Mouse (Mus musculus): ENCODE measurements at regions not wholly inside any gene's neighbourhood (a gene's known extent, or its start where the extent isn't known, plus 50 kb on each side); places are given as distances from the start of the nearest gene placed in this dataset.

DNA sequence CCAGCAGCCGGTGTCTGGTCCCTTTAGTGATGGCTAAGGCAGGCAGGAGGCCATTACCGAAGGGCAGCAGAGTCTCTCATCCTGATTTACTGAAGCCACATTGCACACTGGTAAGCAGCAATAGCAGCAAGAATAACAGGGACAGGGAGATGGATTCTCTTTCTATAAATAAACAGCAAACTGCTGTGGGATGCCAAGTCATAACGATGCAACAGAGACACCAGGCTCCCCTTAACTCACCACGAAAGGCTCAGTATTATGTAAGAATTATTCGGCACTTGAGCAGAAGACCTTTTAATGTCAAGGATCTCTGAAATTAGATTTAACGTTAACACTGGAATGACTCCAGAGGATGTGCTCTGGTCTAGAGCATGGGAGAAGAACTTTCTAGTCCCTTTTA is 202.1 kb downstream of the Ddx10 start:
- H3K27ac ChIP-seq (ENCODE audit: low read depth) = no peak overlapping the region
- peaks cover 7% of the 10 kb centered on the region for H3K4me1 ChIP-seq (ENCODE audit: control insufficient read depth, insufficient read depth)
- H3K4me2 ChIP-seq (ENCODE audit: low read depth, low read length) = no peak overlapping the region
- no peak overlapping the region for H3K4me3 ChIP-seq (ENCODE audit: low read depth, low read length)
- no peaks in the 10 kb centered on the region for H3K36me3 ChIP-seq (replicated peaks; ENCODE audit: control insufficient read depth, insufficient read depth, low read length)
- no peaks in the 10 kb centered on the region for H3K9me3 ChIP-seq (replicated peaks; ENCODE audit: control insufficient read depth, low read length)
- H3K27me3 ChIP-seq (ENCODE audit: control insufficient read depth, insufficient read depth, low read length) = no peaks in the 10 kb centered on the region
- no peak for TF ChIP-seq EP300 (IDR thresholded peaks at IDR 0.05; ENCODE audit: low read depth)
- no peak for TF ChIP-seq CTCF (IDR thresholded peaks at IDR 0.05; ENCODE audit: low read depth)
- H3K9ac ChIP-seq (replicated peaks; ENCODE audit: low read depth, low read length) = no peak overlapping the region
- no peak for ATAC-seq (ENCODE audit: insufficient read depth, low read depth)
- WGBS = 58% methylated on average over 6 of the region's 6 CpGs
- DNase-seq (ENCODE audit: low spot score) = no peak

DNA sequence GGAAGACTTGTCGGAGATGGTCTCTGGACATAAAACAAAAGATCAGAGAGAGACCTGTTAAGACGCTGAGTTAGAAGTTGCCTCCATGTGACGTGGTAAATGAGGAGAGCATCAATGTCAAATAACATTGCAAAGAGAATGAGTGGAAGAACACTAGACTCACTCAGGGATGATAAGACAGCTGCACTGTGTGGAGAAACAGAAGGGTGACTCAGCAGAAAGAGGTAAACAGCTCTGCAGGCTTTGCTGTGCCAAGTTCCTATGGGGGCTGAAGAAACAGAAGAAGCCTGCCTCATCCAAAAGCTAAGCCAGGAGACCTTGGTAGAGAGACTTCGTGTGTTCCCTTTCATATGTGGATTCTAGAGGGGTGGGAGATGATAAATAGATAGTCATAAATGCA is 214.1 kb downstream of the Ddx10 start:
- ATAC-seq (ENCODE audit: insufficient read depth, low read depth) = no peak
- H3K36me3 ChIP-seq (replicated peaks; ENCODE audit: control insufficient read depth, insufficient read depth, low read length) = no peaks in the 10 kb centered on the region
- no peak overlapping the region for H3K9ac ChIP-seq (replicated peaks; ENCODE audit: low read depth, low read length)
- H3K4me2 ChIP-seq (ENCODE audit: low read depth, low read length) = no peak overlapping the region
- no peak overlapping the region for H3K27ac ChIP-seq (ENCODE audit: low read depth)
- no peak overlapping the region for H3K4me3 ChIP-seq (ENCODE audit: low read depth, low read length)
- H3K4me1 ChIP-seq (ENCODE audit: control insufficient read depth, insufficient read depth) = no peaks in the 10 kb centered on the region; the same call in 1 of the 2 replicates
- TF ChIP-seq CTCF (IDR thresholded peaks at IDR 0.05; ENCODE audit: low read depth) (no peak), EP300 (IDR thresholded peaks at IDR 0.05; ENCODE audit: low read depth) (no peak)
- whole genome bisulfite sequencing = 64% methylated on average over 4 of the region's 4 CpGs
- no peak for DNase-seq (ENCODE audit: low spot score)
- H3K9me3 ChIP-seq (replicated peaks; ENCODE audit: control insufficient read depth, low read length) = no peaks in the 10 kb centered on the region
- no peaks in the 10 kb centered on the region for H3K27me3 ChIP-seq (ENCODE audit: control insufficient read depth, insufficient read depth, low read length)

GRCm38 (mm10) chr9:53022096-53022495 is 225.8 kb downstream of the Ddx10 start:
- WGBS = 60% methylated on average over 4 of the region's 4 CpGs
- ATAC-seq (ENCODE audit: insufficient read depth, low read depth) = no peak
- H3K9me3 ChIP-seq (replicated peaks; ENCODE audit: control insufficient read depth, low read length) = no peaks in the 10 kb centered on the region

GRCm38 (mm10) chr9:53010741-53011140 is 237.1 kb downstream of the Ddx10 start:
- no peaks in the 10 kb centered on the region for H3K36me3 ChIP-seq (replicated peaks; ENCODE audit: control insufficient read depth, insufficient read depth, low read length)
- no peak overlapping the region for H3K4me2 ChIP-seq (ENCODE audit: low read depth, low read length)
- H3K9ac ChIP-seq (replicated peaks; ENCODE audit: low read depth, low read length) = no peak overlapping the region
- H3K9me3 ChIP-seq (replicated peaks; ENCODE audit: control insufficient read depth, low read length) = no peaks in the 10 kb centered on the region
- 81% methylated on average over 9 of the region's 9 CpGs for WGBS
- H3K27me3 ChIP-seq (ENCODE audit: control insufficient read depth, insufficient read depth, low read length) = no peaks in the 10 kb centered on the region
- H3K4me3 ChIP-seq (ENCODE audit: low read depth, low read length) = no peak overlapping the region
- no peaks in the 10 kb centered on the region for H3K4me1 ChIP-seq (ENCODE audit: control insufficient read depth, insufficient read depth)
- DNase-seq (ENCODE audit: low spot score) (no peak), ATAC-seq (ENCODE audit: insufficient read depth, low read depth) (no peak)
- no peak overlapping the region for H3K27ac ChIP-seq (ENCODE audit: low read depth)
- TF ChIP-seq CTCF (IDR thresholded peaks at IDR 0.05; ENCODE audit: low read depth) (no peak), EP300 (IDR thresholded peaks at IDR 0.05; ENCODE audit: low read depth) (no peak)

More at GRCm38 (mm10) chr9:53022096-53022495, 225.8 kb downstream of the Ddx10 start:
- H3K4me2 ChIP-seq (ENCODE audit: low read depth, low read length) = no peak overlapping the region
- H3K9ac ChIP-seq (replicated peaks; ENCODE audit: low read depth, low read length) = no peak overlapping the region
- no peak overlapping the region for H3K4me3 ChIP-seq (ENCODE audit: low read depth, low read length)
- no peaks in the 10 kb centered on the region for H3K36me3 ChIP-seq (replicated peaks; ENCODE audit: control insufficient read depth, insufficient read depth, low read length)
- H3K4me1 ChIP-seq (ENCODE audit: control insufficient read depth, insufficient read depth) = no peaks in the 10 kb centered on the region
- H3K27ac ChIP-seq (ENCODE audit: low read depth) = no peak overlapping the region
- TF ChIP-seq CTCF (IDR thresholded peaks at IDR 0.05; ENCODE audit: low read depth) (no peak), EP300 (IDR thresholded peaks at IDR 0.05; ENCODE audit: low read depth) (no peak)
- H3K27me3 ChIP-seq (ENCODE audit: control insufficient read depth, insufficient read depth, low read length) = no peaks in the 10 kb centered on the region
- no peak for DNase-seq (ENCODE audit: low spot score)

DNA sequence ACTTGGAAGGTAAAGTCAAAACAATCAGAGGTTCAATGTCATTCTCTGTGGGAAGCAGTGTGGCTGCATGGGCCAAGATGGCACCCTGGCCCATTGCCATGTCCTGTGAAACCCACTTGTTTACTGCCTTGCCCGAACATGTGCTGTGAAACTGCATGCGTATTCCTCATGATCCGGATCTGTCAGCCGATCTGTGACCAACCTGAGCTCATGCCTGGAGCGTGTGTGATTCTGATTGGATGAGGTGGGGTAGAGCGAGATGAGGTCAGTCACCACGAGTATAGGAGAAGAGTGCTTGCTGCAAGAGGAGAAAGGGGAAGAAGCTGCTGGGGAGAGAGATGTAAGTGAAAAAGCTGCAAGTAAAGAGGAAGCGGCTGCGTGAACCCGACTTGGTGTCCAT is 240.5 kb downstream of the Ddx10 start:
- Histone ChIP-seq H3K27me3 (ENCODE audit: control insufficient read depth, insufficient read depth, low read length) (no peaks in the 10 kb centered on the region), H3K4me3 (ENCODE audit: low read depth, low read length) (no peak overlapping the region), H3K4me1 (ENCODE audit: control insufficient read depth, insufficient read depth) (no peaks in the 10 kb centered on the region), H3K27ac (ENCODE audit: low read depth) (no peak overlapping the region), H3K4me2 (ENCODE audit: low read depth, low read length) (no peak overlapping the region), H3K9ac (replicated peaks; ENCODE audit: low read depth, low read length) (no peak overlapping the region), H3K9me3 (replicated peaks; ENCODE audit: control insufficient read depth, low read length) (no peaks in the 10 kb centered on the region), H3K36me3 (replicated peaks; ENCODE audit: control insufficient read depth, insufficient read depth, low read length) (no peaks in the 10 kb centered on the region)
- ATAC-seq (ENCODE audit: insufficient read depth, low read depth) (no peak), DNase-seq (ENCODE audit: low spot score) (no peak)
- 85% methylated on average over 10 of the region's 10 CpGs for WGBS
- TF ChIP-seq CTCF (IDR thresholded peaks at IDR 0.05; ENCODE audit: low read depth) (no peak), EP300 (IDR thresholded peaks at IDR 0.05; ENCODE audit: low read depth) (no peak)

GRCm38 (mm10) chr9:53006085-53006484 is 241.8 kb downstream of the Ddx10 start:
- no peaks in the 10 kb centered on the region for H3K36me3 ChIP-seq (replicated peaks; ENCODE audit: control insufficient read depth, insufficient read depth, low read length)
- H3K4me2 ChIP-seq (ENCODE audit: low read depth, low read length) = no peak overlapping the region
- no peak overlapping the region for H3K9ac ChIP-seq (replicated peaks; ENCODE audit: low read depth, low read length)
- H3K4me1 ChIP-seq (ENCODE audit: control insufficient read depth, insufficient read depth) = no peaks in the 10 kb centered on the region
- 78% methylated on average over 1 of the region's 1 CpGs for WGBS
- no peak for ATAC-seq (ENCODE audit: insufficient read depth, low read depth)
- no peak overlapping the region for H3K27ac ChIP-seq (ENCODE audit: low read depth)
- no peaks in the 10 kb centered on the region for H3K27me3 ChIP-seq (ENCODE audit: control insufficient read depth, insufficient read depth, low read length)
- DNase-seq (ENCODE audit: low spot score) = no peak
- H3K4me3 ChIP-seq (ENCODE audit: low read depth, low read length) = no peak overlapping the region
- no peaks in the 10 kb centered on the region for H3K9me3 ChIP-seq (replicated peaks; ENCODE audit: control insufficient read depth, low read length)
- no peak for TF ChIP-seq EP300 (IDR thresholded peaks at IDR 0.05; ENCODE audit: low read depth)
- no peak for TF ChIP-seq CTCF (IDR thresholded peaks at IDR 0.05; ENCODE audit: low read depth)
